Mouse (Mus musculus) naive thymus-derived CD4-positive, alpha-beta T cell, adult 2 months (primary cell): ENCODE results near the gene Hoxd4.

ENCODE experiments used
- DNase-seq: peaks from one replicate; pipeline ENCODE4 v3.0.0-alpha.2; 2011; ENCODE audit warnings: low read depth

Hoxd4 gene

DNA sequence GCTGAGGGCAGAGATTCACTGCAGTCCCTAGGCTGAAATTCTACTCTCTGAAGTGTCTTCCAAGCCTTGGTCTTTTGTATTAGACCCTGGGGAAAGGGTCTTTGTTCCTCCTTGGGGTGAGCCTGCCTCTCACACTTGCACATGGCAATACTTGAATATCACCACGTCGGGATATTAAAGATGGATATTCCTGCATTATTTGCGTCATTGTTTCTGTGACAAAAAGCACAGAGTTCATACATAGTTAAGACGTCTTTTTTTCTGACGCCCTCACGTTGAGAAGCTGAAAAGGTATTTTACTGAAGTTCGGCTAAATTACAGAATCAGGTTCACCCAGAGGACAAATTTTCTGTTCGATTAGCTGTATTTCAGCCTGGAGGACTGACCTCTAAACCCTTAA is 18.6 kb downstream of the Hoxd4 start:
- DNase-seq, result no peak

DNA sequence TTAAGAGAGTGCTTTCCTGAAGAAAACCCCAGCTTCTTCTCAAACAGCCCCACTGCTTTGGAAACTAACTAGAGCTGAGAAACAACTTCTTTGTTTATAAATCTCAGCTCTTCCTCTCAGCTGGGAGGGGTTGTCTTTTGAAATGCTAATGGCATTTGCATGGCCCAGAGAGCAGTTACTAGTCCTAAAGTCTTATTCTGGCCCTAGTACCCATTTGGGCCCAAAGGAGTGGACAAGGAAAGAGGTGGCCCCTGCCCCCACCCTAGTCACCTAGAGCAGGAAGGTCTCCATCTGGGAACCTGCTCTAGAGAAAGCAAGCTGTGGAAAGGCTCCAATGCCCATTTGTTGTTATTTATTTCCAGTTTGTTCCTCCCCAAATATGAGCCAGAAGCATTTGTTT is 19.3 kb downstream of the Hoxd4 start:
- DNase-seq, result no peak

DNA sequence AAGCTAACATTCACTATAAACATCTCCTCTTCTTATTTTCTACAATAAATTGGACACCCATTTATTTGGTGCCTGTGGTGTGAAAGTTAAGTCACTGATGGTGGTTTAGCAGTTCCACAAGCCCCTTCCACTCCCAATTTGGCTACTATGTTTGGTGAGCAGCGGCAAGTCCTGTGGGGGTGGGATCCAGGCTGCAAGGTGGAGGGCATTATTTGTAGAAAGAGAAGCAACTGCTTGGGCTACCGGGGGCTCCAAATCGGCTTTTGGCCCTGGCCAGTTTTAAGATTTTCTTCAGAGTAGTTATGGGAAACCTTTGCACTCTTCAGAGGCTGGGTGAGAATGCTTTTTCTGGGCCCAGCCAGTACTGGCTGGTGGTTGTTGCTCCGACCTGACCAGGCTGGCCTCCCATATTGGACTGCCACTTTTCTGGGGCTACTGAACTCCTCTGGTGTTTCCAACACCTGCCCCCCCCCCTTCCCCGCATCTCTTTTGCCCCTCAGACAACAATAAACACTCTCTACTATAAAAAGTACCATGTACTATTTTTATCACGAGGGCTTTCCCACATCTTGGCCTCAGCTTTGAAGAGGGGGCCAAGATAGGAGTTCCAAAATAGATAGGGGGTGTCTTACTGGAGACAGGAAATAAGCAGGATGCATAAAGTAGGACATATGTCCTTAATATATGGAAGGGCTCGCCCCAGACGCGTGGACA is 20.2 kb downstream of the Hoxd4 start:
- no peak for DNase-seq

DNA sequence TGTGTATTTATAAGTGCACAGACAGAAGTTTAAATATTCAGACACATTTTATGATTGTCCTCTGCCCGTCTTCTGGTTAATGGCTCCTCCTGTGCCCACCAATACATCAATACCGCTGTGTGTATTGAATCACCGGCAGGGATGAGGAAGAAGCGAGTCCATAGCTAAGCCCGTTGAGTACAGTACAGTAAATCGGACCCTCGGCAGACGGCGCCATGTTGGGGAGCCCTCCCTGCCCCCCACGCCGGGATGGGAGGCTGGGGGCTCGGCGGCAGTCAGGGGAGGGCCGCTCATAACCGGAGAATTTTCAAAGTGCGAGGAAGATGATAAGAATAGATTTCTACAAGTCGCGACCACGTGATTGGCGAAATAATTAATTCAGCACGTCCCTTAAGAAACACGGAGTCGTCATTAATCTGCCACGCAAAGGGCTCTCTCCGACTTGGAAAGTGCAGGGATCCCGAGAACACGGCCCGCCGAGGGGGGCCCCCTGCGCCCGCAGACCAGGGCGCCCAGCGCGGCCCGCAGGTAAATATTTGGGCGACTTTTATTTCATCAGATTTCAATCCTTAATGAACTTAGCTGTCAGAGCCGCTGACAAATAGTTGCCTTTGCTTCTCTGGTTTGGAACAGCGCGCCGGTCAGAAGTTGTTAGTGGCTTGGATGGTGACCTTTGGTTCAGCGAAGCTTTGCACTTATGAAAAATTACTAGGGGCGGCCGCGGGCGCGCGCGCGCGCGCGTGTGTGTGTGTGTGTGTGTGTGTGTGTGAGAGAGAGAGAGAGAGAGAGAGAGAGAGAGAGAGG is 21.0 kb downstream of the Hoxd4 start:
- DNase-seq, result no peak

GRCm38 (mm10) chr2:74733317-74733661 is 21.6 kb downstream of the Hoxd4 start:
- no peak for DNase-seq

- no peak for DNase-seq
These were observed 22.0 kb downstream of the Hoxd4 start for GRCm38 (mm10) chr2:74733765-74734164.

DNA sequence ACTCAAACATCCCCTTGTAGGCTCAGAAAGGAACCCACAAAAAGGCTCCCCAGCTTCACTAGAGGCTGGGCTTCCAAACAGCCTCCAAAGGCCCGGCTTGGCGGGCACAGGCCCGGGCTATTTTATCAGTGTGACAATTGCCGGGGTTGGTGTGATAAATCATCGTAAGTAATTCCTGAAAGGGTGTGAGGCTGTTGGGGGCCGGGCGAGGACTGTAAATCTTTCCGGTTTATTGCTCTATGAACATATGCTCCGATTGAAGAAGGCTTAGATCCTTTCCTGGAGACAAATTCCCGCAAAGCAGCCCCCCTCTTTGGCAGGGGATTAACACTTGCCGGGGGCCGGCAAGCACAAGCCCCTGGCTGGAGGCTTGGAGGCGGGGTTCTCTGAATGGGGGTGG is 22.7 kb downstream of the Hoxd4 start:
- no peak for DNase-seq

GRCm38 (mm10) chr2:74734996-74735811 is 23.5 kb downstream of the Hoxd4 start:
- no peak for DNase-seq

- no peak for DNase-seq
These were observed 24.3 kb downstream of the Hoxd4 start for GRCm38 (mm10) chr2:74735851-74736687.

DNA sequence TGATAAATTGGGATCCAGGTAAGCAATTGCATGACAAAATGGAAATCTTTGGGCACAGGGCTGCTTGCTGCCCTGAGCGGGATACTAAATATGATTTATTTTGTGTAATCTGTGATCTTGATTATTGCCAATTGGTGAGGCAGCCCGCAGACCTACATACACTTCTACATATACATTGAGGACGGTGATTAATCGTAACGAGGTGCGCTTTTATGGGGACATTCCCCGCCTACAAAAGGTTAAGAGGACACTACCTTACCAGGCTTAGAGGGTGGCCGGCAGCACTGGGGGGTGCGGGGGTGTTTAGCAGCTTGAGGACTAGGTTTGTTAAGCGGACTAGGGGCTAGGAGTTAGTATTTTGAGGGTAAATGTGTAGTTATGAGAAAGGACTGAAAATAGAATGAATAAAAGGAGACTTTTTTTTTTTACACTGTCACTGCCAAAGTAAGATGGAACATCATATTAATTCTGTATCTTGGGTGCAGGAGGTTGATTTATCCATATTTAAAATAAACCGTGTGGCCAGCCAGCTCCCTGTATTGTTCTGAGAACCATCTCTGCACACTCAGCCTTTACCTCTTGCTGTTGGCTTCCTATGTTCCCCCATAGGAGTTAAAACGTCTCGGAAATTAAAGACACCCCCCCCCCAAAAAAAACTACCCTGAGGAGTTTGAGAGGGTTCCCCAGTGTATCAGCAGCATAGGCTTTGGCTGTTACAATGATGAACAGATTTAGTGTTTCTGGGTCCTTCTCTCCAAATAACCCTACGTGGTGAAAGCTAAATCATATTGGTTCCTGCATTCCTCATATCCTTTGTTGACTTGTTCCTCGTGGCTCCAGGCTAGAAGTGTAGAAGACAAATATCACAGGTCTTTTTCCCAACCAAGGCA is 25.2 kb downstream of the Hoxd4 start:
- DNase-seq, result no peak

GRCm38 (mm10) chr2:74737578-74738070 is 25.9 kb downstream of the Hoxd4 start:
- no peak for DNase-seq

GRCm38 (mm10) chr2:74738623-74739475 is 27.1 kb downstream of the Hoxd4 start:
- DNase-seq, result no peak

GRCm38 (mm10) chr2:74739476-74739800 is 27.7 kb downstream of the Hoxd4 start:
- no peak for DNase-seq

DNA sequence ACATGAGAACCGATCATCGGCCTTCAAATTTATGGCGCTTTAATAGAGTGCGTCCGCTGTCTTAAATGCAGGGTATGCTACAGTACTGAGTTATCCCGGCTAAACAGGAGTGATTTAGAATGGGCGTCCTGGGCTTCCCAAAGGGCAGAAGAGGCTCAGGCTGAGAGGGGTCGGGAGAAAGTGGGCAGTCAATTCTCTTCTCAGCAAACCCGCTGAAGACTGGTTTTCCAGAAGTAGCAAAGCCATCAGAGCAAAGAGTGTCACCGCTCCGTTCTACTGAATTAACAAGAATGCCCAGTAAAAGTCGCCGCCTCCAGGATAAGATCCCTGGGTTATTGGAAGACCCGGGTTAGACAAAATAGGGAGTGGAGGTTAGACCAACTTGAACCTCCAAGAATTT is 28.1 kb downstream of the Hoxd4 start:
- DNase-seq, result no peak

DNA sequence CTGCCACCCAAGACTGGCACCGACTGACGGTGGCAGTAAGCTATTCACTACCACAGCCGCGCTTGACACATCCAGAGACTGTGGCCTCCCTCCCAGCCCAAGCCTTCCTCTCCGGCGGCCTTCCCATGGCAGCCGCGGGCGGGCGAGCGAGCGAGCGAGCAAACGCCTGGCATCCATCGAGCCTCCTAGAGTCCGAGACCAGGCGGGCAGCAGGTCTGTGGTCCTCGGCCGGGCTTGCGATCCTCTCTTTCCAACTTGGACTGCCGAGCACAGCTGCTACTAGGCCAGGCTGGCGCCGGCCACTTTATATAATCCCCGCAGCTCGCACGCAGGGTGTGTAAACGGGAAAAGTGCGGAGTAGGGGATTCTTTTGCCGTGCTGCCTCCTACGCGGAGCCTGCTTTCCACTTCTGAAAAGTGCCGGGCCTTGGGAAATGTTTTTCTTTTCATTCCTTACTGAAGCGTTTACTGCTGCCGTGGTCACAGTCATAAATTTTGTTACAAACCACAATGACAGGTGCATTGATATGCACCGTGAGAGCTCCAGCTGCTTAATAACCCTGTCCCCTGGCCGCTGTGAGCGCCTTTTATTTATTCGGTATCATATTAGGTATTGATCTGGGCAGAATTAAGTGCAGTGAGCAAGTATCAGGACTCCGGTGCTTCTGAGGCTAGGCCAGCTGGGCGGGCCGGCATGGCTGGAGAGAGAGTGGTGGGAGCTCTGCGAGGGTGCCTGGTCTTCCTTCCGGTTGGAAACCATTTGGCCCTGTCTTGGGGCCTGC is 28.8 kb downstream of the Hoxd4 start:
- no peak for DNase-seq

- DNase-seq, result no peak
These were observed 29.7 kb downstream of the Hoxd4 start for GRCm38 (mm10) chr2:74741252-74741978.

DNA sequence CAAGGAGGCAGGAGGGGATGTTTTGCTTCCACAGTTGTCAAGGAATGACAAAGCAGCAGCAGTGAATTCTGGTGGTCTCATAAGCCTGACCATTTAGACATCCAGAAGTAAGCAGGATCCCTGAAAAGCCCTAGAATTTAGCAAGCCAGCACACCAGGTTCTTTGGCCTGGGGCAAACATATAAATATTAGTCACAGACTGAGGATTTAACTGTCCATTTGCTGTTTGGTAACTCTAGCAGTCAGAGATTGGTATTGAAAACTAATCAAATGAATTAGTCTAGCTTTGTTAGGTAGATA is 30.2 kb downstream of the Hoxd4 start:
- DNase-seq, result no peak

DNA sequence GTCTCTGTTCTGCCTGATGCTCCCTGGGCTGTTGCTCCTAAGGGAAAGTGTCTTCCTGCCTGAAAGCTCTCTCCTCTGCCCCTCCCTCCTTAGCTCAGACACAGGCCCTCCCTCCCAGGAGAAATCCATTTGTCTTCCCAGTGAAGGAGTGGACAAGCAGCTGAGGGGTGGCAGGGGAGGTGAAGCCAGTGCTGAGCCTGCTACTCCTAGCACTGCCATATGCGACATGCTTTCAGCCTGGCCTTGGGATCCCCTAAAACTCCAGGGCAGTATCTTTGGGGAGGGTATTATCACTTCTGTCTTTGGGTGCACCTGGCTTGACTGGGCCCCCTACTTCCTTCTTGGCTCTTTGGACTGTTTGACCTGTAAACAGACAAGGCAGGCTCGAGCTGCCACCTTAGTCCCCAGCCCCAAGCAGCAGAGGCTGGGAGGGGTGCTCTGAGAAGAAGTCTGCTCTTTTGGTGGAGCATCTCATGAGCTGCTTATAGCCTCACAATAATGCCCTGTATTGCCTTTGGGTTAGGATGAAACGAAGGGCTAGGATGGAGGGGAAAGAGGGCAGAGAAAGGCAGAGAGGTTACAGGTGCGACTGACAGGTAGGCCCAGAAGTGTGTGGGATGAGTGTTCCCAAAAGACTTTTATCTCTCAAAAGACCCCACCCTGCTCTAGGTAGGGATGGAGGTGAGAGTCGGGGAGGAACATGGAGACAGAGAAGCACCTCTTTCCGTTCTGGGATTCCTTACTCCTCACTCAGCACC is 34.0 kb downstream of the Hoxd4 start:
- DNase-seq, result no peak
